Mouse (Mus musculus): ENCODE measurements around the gene Ubqln3.

- TF ChIP-seq CTCF (IDR thresholded peaks at IDR 0.05; ENCODE audit: borderline replicate concordance, extremely low read depth, insufficient read depth, insufficient read length) (no peak), POLR2A (IDR thresholded peaks at IDR 0.05; ENCODE audit: borderline replicate concordance, extremely low read depth, insufficient read depth, insufficient read length, poor library complexity, severe bottlenecking) (no peak)
Measured at GRCm38 (mm10) chr7:104129726-104130125, 13.4 kb downstream of the Ubqln3 start, which contains the start of gene Ubqln5.
